Mouse (Mus musculus): ENCODE results near the gene Nox4.

- no peak for TF ChIP-seq CTCF (IDR thresholded peaks at IDR 0.05; ENCODE audit: borderline replicate concordance, insufficient read depth, low read length)
- TF ChIP-seq POLR2A (IDR thresholded peaks at IDR 0.05; ENCODE audit: low read depth, low read length) = no peak
Measured at GRCm38 (mm10) chr7:87330782-87331558, 85.1 kb downstream of the Nox4 start.
